In genomic region chr16:26775976-26776375, GRCm38 (mm10) we compare ENCODE assay signal across 13 mouse cellular contexts.
DNase-seq lines count a peak whose midpoint lies in the region.
"Had no signal": no experiment of that assay in that cellular context is flagged by ENCODE, and none has a peak within 500 bp of the region (broad histone marks: within the 10 kb centered on the region; RNA-seq: fewer than 3 reads in every experiment).

No protein-coding gene starts in this region.

- peak; percentile 83 for DNase-seq in right cerebral cortex, adult 18-20 months
- DNase-seq in right cerebral cortex, postnatal 4 days: no peak
- DNase-seq in left cerebral cortex, adult 18-20 months (ENCODE audit: low spot score in 2 of 2): peak; percentile 34 to 58
- peak; percentile 61 to 64 for DNase-seq in right cerebral cortex, adult 2 months (ENCODE audit: low spot score in 2 of 2)
- DNase-seq in thymus, postnatal 10 days (ENCODE audit: low spot score in 2 of 2): no peak
- no peak for DNase-seq in gastrocnemius, adult 8-10 months (ENCODE audit: low spot score in 2 of 2)
- DNase-seq in spleen, adult 12 weeks (ENCODE audit: low spot score): no peak
- DNase-seq: adrenal gland, postnatal 10 days; cerebellum, postnatal 14 days; kidney, postnatal 25 days; midbrain, embryonic 14.5 days; retina, postnatal 1 day; thymus, postnatal 4 days had no signal

Comparison
In these comparisons a context has a peak if more than half of its experiments do, and no peak if none do; other contexts are left out.
1. DNase-seq: peak in right cerebral cortex, adult 18-20 months (single experiment), left cerebral cortex, adult 18-20 months (2 of 2) and right cerebral cortex, adult 2 months (2 of 2); none in right cerebral cortex, postnatal 4 days (single experiment), thymus, postnatal 10 days (0 of 2), gastrocnemius, adult 8-10 months (0 of 2) and spleen, adult 12 weeks (single experiment).